Mouse (Mus musculus) hindbrain, embryonic 15.5 days (tissue): ENCODE measurements around the gene Hoxd4. TPM values are rescaled to one million over a fixed set of nuclear protein-coding genes. Genes with fewer than 3 reads are reported as not detected.
A peak's percentile ranks its signal among the peaks of the same experiment; 100 is the strongest.

ENCODE experiments used
- ATAC-seq: fragments of 200-750 bp; cut with Nextera tagmentation; 2 replicates; pipeline ENCODE4 v1.8.0; 2017; ENCODE audit warnings: low read depth, moderate number of reproducible peaks, moderate TSS enrichment; ENCODE audit not compliant: low FRiP score
- H3K27ac ChIP-seq: fragments of 300-500 bp; sonication (generic); replicated peaks from 2 replicates; pipeline ENCODE4 v1.5.1; 2015; ENCODE audit warnings: mild to moderate bottlenecking, inconsistent platforms
- H3K27me3 ChIP-seq: fragments of 300-500 bp; sonication (generic); 2 replicates; pipeline ENCODE4 v1.6.1; 2015; ENCODE audit warnings: control low read depth, inconsistent platforms
- H3K36me3 ChIP-seq: fragments of 300-500 bp; sonication (generic); 2 replicates; pipeline ENCODE4 v1.6.1; 2015; ENCODE audit warnings: control low read depth, inconsistent platforms
- H3K4me1 ChIP-seq: fragments of 300-500 bp; sonication (generic); replicated peaks from 2 replicates; pipeline ENCODE4 v1.6.1; 2015; ENCODE audit warnings: control low read depth, inconsistent platforms
- H3K4me2 ChIP-seq: fragments of 300-500 bp; sonication (generic); 2 replicates; pipeline ENCODE4 v1.6.1; 2015; ENCODE audit warnings: moderate library complexity, mild to moderate bottlenecking, inconsistent platforms
- H3K4me3 ChIP-seq: fragments of 300-500 bp; sonication (generic); 2 replicates; pipeline ENCODE4 v1.5.1; 2015; ENCODE audit warnings: mild to moderate bottlenecking, inconsistent platforms
- H3K9ac ChIP-seq: fragments of 300-500 bp; sonication (generic); 2 replicates; pipeline ENCODE4 v1.6.1; 2015; ENCODE audit warnings: inconsistent platforms
- H3K9me3 ChIP-seq: fragments of 300-500 bp; sonication (generic); 2 replicates; pipeline ENCODE4 v1.6.1; 2016; ENCODE audit warnings: control low read depth, inconsistent platforms
- WGBS: fragments of 180-500 bp; shearing (Covaris S2); methylation state at CpG from one replicate; pipeline ENCODE4 v1.1.7; 2015; 5-methylcytosine and 5-hydroxymethylcytosine counted together
- polyA plus RNA-seq: library from polyadenylated mRNA; unstranded; fragments of >200 nt; fragmentation: Nextera tagmentation; extraction: Ambion mirVana; gene quantifications from 2 replicates; pipeline ENCODE4 v1.2.1, GENCODE M21; 2015

Hoxd4 gene
- polyA plus RNA-seq, 1 experiment from 2014 or later: 2.7 TPM

DNA sequence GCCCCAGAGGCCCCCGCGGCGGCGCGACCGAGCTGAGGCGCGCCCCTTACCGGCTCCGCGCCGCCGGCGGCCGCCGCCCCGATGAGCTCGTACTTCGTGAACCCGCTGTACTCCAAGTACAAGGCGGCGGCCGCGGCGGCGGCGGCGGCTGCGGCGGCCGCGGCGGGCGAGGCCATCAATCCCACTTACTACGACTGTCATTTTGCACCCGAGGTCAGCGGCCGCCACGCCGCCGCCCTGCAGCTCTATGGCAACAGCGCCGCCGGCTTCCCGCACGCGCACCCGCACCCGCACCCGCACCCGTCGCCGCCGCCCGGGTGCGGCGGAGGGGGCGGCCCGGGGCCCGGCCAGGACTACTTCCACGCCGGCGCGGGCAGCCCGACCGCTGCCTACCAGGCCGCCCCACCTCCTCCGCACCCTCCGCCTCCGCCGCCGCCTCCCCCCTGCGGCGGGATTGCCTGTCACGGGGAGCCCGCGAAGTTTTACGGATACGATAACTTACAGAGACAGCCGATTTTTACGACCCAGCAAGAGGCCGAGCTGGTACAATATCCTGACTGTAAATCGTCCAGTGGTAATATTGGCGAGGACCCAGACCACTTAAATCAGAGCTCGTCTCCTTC, 6.2 kb upstream of the Hoxd4 start:
- under 1% methylated on average over 52 of the region's 85 CpGs for WGBS
- peak overlapping the region; percentile 36 for H3K4me3 ChIP-seq
- peaks cover 87% of the 10 kb centered on the region for H3K27me3 ChIP-seq
- peaks cover 11% of the 10 kb centered on the region for H3K4me1 ChIP-seq
- 0 out of 2 replicates have a peak overlapping the region, but pooled peaks have one; percentile 0 for H3K27ac ChIP-seq
- no peaks in the 10 kb centered on the region for H3K36me3 ChIP-seq
- peak overlapping the region; percentile 50 for H3K4me2 ChIP-seq
- no peak overlapping the region for H3K9ac ChIP-seq
- H3K9me3 ChIP-seq: no peaks in the 10 kb centered on the region
- ATAC-seq: no peak

DNA sequence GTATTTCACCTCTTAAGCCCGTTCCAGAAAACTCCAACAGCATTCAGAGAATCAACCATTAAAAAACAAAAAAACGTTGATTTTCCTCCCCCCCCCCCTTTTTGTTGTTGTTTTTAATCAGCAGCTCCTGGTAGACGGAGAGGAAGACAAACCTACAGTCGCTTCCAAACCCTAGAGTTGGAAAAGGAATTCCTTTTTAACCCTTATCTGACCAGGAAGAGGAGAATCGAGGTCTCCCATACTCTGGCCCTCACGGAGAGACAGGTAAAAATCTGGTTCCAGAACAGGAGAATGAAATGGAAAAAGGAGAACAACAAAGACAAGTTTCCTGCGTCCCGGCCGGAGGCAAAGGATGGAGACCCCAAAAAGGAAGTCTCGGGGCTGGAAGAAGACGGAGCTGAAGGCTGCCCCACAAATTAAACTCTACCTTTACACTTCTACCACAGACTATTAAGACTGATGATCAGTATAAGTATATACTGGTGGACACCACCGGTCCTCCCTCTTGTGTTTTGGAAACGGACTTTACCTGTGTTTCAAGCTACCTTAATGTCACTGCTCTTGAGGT, 5.3 kb upstream of the Hoxd4 start:
- Histone ChIP-seq H3K9me3 (no peaks in the 10 kb centered on the region), H3K27me3 (peaks cover 82% of the 10 kb centered on the region), H3K9ac (no peak overlapping the region), H3K4me1 (peaks cover 11% of the 10 kb centered on the region), H3K27ac (no peak overlapping the region), H3K36me3 (no peaks in the 10 kb centered on the region), H3K4me3 (no peak overlapping the region), H3K4me2 (no peak overlapping the region)
- ATAC-seq: no peak
- 1% methylated on average over 13 of the region's 13 CpGs for WGBS

DNA sequence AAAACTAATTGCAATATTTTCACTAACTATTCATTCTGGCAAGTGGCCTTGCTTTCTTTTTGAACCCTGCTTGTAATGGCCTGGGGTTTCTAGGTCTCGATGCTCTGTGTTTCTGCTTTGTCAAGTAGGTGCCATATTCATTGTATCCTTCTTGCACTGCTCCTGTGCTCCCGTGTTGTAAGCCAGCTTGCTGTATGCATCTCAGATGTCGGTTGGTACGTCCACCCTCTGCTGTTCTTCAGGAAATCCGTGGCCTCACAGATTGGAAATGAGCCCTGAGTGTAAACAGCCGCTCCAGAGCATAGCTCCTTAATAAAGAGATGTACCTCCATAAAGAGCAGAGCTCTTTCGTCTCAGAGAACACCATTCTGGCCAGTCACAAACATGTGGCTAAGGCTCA, 4.1 kb upstream of the Hoxd4 start:
- H3K27me3 ChIP-seq: peaks cover 78% of the 10 kb centered on the region
- no peak overlapping the region for H3K9ac ChIP-seq
- no peak overlapping the region for H3K4me3 ChIP-seq

DNA sequence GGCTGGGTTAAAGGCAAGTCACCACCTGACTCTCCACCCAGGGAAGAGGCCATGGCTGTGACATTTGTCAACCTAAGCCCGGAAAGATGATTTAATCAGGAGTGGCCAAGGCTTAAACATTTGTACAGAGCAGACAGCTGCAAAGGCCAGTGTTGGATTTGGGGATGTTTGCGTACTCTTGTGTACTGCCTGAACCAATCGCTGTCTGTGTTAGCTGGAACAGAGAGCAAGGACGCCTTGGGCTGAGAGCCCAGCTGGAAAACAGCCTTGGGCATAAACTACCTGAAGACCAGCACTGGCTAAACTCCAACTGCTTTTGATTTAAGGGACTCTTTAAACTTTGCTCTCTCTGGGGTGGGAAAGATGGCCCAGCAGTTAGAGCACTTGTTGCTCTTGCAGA, 3.1 kb upstream of the Hoxd4 start:
- Histone ChIP-seq H3K4me3 (no peak overlapping the region), H3K9me3 (no peaks in the 10 kb centered on the region), H3K4me1 (peaks cover 18% of the 10 kb centered on the region), H3K36me3 (no peaks in the 10 kb centered on the region), H3K9ac (no peak overlapping the region), H3K27ac (no peak overlapping the region), H3K27me3 (peaks cover 78% of the 10 kb centered on the region), H3K4me2 (no peak overlapping the region)
- ATAC-seq: no peak
- 9% methylated on average over 4 of the region's 4 CpGs for WGBS

More for the DNA sequence above, 4.1 kb upstream of the Hoxd4 start:
- Histone ChIP-seq H3K4me2 (no peak overlapping the region), H3K4me1 (peaks cover 18% of the 10 kb centered on the region), H3K9me3 (no peaks in the 10 kb centered on the region), H3K27ac (no peak overlapping the region), H3K36me3 (no peaks in the 10 kb centered on the region)
- ATAC-seq: no peak
- WGBS: 10% methylated on average over 7 of the region's 7 CpGs

DNA sequence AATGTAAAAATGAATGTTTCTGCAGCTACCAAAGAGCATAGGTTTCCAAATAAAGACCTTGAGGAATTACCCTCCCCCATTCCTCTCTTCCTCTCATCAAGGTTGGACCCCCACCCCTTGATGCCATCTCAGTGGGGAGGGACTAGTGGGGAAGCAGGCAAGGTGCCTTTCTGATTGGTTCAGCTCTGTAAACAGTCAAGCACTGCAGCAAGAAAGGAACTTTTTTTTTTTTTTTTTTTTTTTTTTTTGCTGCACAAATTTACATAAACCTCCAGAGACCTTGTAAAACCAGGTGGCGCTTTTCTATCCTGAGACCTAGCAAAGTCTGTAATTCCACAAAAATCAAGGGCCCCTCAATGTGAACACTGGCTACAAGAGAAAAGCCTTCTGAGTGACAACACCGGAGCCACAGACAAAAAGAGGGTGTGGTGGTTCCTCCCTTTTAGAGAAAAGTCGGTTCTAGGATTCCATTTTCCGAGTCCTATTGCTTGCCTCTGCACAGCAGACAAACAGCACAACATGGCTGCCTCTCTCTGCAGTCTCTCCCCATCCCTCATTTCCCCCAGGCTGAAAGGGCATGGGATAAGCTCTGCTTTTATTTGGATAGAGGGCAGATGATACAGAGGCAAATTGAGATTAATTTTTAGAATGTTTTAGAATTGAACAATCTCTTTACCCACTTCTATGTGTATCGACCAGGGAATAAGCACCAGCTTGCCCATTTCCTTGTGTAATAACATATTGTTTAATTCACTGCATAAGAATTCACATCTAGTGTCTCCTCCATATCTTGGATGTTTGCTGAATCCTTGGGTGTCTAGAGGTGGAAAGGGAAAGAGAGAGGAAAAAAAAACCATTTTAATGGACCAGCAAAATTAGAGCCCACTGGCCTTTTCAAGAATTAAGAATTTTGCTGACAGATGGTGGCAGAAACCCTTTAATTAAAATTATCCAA, 2.0 kb upstream of the Hoxd4 start:
- no peak for ATAC-seq

DNA sequence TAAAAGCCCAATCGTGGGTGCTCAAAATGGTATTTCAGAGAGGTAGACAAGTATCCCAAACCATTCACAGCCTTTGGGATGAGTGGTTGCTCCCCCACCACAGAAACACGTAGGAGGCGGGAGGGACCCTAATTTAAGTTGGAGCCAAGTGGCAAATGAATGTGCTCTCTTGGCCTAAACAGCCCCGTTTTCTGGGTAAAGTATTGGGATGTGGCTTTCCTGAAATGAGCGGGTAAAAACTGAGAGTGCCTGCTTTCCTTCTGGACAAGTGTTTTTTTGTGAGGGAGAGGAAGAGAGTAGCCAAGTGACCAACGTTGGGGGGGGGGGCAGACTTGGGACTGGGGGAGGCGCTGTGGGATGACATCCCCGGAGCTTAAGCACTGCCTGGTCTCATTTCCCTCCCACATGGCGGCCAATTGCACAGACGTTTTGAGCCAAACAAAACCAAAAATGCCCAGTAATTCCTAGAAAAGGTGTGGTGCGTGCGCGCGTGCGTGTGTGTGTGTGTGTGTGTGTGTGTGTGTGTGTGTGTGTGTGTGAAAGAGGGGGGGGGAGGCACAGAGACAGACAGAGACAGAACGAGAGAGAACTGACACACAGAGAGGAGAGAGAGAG, 693 bp upstream of the Hoxd4 start:
- WGBS: 2% methylated on average over 16 of the region's 16 CpGs
- ATAC-seq: no peak
- Histone ChIP-seq H3K27me3 (peaks cover 79% of the 10 kb centered on the region), H3K9me3 (no peaks in the 10 kb centered on the region), H3K4me2 (0 out of 2 replicates have a peak overlapping the region, but pooled peaks have one; percentile 11), H3K4me3 (0 out of 2 replicates have a peak overlapping the region, but pooled peaks have one; percentile 4), H3K27ac (no peak overlapping the region), H3K36me3 (no peaks in the 10 kb centered on the region), H3K9ac (no peak overlapping the region), H3K4me1 (peaks cover 12% of the 10 kb centered on the region)

More for the DNA sequence above, 2.0 kb upstream of the Hoxd4 start:
- no peak overlapping the region for H3K9ac ChIP-seq
- peaks cover 77% of the 10 kb centered on the region for H3K27me3 ChIP-seq
- 4% methylated on average over 5 of the region's 5 CpGs for whole genome bisulfite sequencing
- H3K4me1 ChIP-seq: peaks cover 18% of the 10 kb centered on the region
- H3K4me3 ChIP-seq: no peak overlapping the region
- H3K4me2 ChIP-seq: no peak overlapping the region
- no peak overlapping the region for H3K27ac ChIP-seq
- H3K9me3 ChIP-seq: no peaks in the 10 kb centered on the region
- H3K36me3 ChIP-seq: no peaks in the 10 kb centered on the region

DNA sequence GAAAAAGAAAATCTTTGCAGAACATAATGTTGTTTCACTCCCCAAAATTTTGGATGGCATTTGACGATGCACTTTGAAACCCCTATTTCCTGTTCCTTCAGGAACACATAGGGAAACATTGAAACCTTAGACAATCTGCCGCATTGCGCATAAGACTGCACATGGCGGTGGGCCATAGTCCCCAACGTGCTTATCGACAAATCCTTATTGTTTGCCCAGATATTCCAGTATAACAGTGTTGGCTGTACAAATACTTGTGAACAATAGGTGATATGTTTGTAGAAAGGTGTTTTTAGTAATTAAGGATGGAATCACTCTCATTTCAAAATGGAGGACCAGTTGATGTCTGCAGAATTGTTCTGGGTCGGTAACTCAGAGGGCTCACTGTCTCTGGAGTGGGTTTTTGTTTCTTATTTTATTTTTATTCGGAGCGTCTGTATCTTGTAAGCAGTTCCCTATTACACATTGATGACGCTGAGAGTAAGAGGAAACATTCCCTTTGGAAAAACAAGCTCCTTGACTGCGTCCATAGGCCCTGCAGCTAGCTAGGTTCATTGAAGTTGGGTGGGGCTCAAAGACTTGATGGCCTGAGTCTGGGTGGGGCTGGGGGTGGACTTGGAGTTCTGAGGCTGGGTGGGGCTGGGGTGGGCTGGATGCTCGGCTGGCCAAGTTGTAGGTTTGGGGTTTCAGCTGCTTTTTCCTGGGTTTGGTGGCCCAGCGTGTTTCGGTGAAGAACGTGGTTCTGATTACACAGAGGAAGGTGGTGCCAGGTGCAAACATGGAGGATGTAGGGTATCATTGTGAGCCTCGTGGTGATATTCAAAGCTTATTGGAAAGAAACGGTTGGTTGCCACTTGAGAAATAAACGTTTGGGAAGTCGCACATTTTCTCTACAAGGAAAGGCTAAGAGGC, 1.8 kb downstream of the Hoxd4 start:
- Histone ChIP-seq H3K4me3 (peak overlapping the region; percentile 34), H3K4me2 (no peak overlapping the region), H3K27ac (no peak overlapping the region; the same call in 1 of the 2 replicates), H3K9me3 (no peaks in the 10 kb centered on the region), H3K9ac (no peak overlapping the region), H3K36me3 (no peaks in the 10 kb centered on the region), H3K27me3 (peaks cover 81% of the 10 kb centered on the region), H3K4me1 (peaks cover 12% of the 10 kb centered on the region)
- ATAC-seq: no peak
- 6% methylated on average over 19 of the region's 19 CpGs for WGBS

DNA sequence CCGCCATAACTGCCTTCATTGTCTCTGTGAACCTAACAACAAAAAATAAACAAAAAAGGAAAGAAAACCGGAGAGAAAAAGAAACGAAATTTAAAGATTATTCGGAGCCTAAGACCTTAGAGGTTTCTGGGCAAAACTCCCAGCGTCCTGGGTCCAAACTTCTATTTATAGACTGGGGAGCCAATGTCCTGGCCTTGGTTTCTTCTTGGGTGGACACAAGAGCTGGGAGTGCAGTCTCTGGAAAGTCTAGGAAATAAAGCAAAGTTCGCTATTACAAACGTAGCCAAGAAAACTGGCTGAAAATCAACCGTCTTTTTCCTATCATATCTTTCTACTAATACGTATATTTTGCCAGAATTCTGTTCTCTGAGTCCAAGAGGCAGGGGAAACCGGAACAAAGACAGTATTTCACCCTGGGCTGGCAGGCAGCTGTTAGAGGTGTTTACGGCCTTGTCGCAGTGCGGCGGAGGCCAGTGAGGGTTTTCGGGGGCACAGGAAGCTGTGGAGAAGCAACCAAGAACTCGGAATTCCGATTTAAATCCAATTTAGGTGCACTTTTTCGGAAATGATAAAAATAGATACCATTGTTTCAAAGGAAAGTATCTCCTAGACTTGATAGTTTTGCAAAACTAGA, 2.5 kb downstream of the Hoxd4 start:
- H3K9ac ChIP-seq: no peak overlapping the region
- H3K27ac ChIP-seq: no peak overlapping the region; the same call in 1 of the 2 replicates
- H3K36me3 ChIP-seq: no peaks in the 10 kb centered on the region
- peak overlapping the region; percentile 34 for H3K4me3 ChIP-seq
- peaks cover 81% of the 10 kb centered on the region for H3K27me3 ChIP-seq
- ATAC-seq: no peak
- peak overlapping the region; percentile 66; the same call in 1 of the 2 replicates for H3K4me2 ChIP-seq
- peaks cover 12% of the 10 kb centered on the region for H3K4me1 ChIP-seq
- H3K9me3 ChIP-seq: no peaks in the 10 kb centered on the region
- WGBS: 6% methylated on average over 18 of the region's 18 CpGs

DNA sequence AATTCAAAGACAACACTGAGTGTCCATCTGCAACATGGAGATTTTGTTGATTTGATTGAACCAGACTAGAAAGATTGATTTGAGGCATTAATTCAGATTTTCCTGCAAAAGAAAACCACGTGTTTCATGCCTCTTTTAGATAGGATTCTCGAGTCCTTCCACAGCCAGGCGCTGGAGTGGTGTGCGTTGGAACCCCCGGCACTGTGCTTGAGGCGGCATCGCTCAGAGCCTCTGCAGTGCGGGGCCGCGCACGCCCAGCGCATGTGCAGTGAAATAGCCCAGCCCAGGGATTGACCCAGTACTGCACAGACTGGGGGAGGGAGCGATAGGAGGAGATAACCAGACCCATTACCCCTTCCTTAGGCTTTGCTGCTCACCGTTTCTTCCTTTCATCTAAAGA, 3.2 kb downstream of the Hoxd4 start:
- Histone ChIP-seq H3K9me3 (no peaks in the 10 kb centered on the region), H3K4me1 (peaks cover 12% of the 10 kb centered on the region), H3K4me2 (peak overlapping the region; percentile 66), H3K9ac (no peak overlapping the region), H3K4me3 (0 out of 2 replicates have a peak overlapping the region, but pooled peaks have one; percentile 34), H3K36me3 (no peaks in the 10 kb centered on the region), H3K27me3 (peaks cover 80% of the 10 kb centered on the region), H3K27ac (no peak overlapping the region)
- ATAC-seq: no peak; the same call in 1 of the 2 replicates
- WGBS: under 1% methylated on average over 14 of the region's 14 CpGs

DNA sequence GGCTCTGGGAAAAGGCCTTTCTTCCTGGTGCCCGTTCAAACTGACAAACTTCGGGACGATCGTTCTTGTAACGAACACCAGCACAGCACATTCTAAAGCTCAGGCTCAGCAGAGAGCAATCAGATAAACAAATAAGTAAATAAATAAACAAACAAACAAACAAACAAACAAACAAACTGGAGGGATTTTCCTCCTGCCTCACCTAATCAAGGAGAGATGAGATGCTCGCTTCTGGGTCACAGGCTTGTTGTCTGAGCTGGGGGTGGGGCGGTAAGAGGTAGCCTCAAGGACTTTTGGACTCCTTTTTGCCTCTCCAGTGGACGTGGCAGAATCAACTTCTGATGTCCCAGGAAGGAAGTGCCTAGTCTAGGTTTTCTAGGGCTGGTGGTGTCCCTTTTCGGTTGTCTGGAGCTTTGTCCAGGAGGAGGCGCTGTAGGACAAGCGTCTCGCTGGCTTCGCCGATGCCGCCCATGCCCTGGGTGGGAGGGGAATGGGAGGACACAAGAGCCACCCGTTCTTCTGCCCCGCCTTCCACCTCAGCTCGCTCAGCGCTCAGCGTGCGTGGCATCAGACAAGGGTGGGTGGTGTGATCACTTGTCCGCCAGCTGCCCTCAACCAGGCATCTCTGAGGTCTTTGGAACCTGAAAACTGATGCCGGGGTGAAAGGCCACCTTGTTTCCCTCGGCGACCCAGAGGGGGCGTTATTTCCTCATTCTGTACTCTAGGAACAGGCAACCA, 3.9 kb downstream of the Hoxd4 start:
- WGBS: 3% methylated on average over 26 of the region's 26 CpGs
- H3K9ac ChIP-seq: no peak overlapping the region
- peak overlapping the region; percentile 66 for H3K4me2 ChIP-seq
- no peaks in the 10 kb centered on the region for H3K9me3 ChIP-seq
- ATAC-seq: peak; percentile 76
- H3K27me3 ChIP-seq: peaks cover 78% of the 10 kb centered on the region
- no peak overlapping the region for H3K27ac ChIP-seq
- no peaks in the 10 kb centered on the region for H3K36me3 ChIP-seq
- H3K4me1 ChIP-seq: peaks cover 12% of the 10 kb centered on the region
- H3K4me3 ChIP-seq: peak overlapping the region; percentile 37
